Mouse (Mus musculus): ENCODE results near the gene Klf7.

DNA sequence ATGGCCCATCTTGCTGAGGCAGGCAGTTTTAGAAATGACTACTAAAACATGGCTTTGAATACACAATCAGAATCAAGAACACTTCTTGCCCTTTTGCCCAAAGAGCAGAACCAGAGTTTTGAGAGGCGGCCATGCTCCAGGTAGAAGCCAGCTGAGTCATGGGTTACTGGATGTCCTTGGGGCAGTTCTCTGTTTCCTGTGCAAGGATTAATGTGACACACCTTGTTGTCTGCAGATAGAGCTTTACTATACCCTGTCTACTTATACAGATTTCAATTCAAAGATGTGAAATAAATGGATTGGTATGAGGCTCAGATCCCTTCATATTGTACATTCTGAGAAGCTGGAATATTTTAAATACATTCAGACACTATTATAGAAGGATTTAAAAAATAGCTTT is 40.3 kb downstream of the Klf7 start:
- no peak for TF ChIP-seq CTCF (IDR thresholded peaks at IDR 0.05)
- no peak for TF ChIP-seq POLR2A (IDR thresholded peaks at IDR 0.05; ENCODE audit: insufficient read depth, low read depth, low read length)
